Mouse (Mus musculus) lung, embryonic 16.5 days (tissue): ENCODE results near the gene Celf6. TPM values are rescaled to one million over a fixed set of nuclear protein-coding genes. Genes with fewer than 3 reads are reported as not detected.
A peak's percentile ranks its signal among the peaks of the same experiment; 100 is the strongest.

Experiments
- ATAC-seq: fragments of 200-750 bp; cut with Nextera tagmentation; 2 replicates; pipeline ENCODE4 v1.8.0; 2017; ENCODE audit warnings: low read depth, mild to moderate bottlenecking, moderate library complexity
- H3K27ac ChIP-seq: fragments of 300-500 bp; sonication (generic); 2 replicates; pipeline ENCODE4 v1.5.1; 2014; ENCODE audit warnings: mild to moderate bottlenecking, control low read depth, low read length
- H3K27me3 ChIP-seq: fragments of 300-500 bp; sonication (generic); 2 replicates; pipeline ENCODE4 v1.6.1; 2014; ENCODE audit warnings: low read depth, low read length, mixed read lengths; ENCODE audit not compliant: control insufficient read depth, insufficient read depth
- H3K36me3 ChIP-seq: fragments of 300-500 bp; sonication (generic); 2 replicates; pipeline ENCODE4 v1.6.1; 2014; ENCODE audit warnings: low read length; ENCODE audit not compliant: control insufficient read depth, insufficient read depth
- H3K4me1 ChIP-seq: fragments of 300-500 bp; sonication (generic); replicated peaks from 2 replicates; pipeline ENCODE4 v1.6.1; 2014; ENCODE audit warnings: low read length, mixed read lengths; ENCODE audit not compliant: control insufficient read depth, insufficient read depth
- H3K4me2 ChIP-seq: fragments of 300-500 bp; sonication (generic); 2 replicates; pipeline ENCODE4 v1.6.1; 2014; ENCODE audit warnings: low read depth, low read length, control low read depth
- H3K4me3 ChIP-seq: fragments of 300-500 bp; sonication (generic); 2 replicates; pipeline ENCODE4 v1.5.1; 2014; ENCODE audit warnings: mild to moderate bottlenecking, low read length, control low read depth
- H3K9ac ChIP-seq: fragments of 300-500 bp; sonication (generic); 2 replicates; pipeline ENCODE4 v1.6.1; 2014; ENCODE audit warnings: low read length, control low read depth
- H3K9me3 ChIP-seq: fragments of 300-500 bp; sonication (generic); 2 replicates; pipeline ENCODE4 v1.6.1; 2016; ENCODE audit warnings: low read length; ENCODE audit not compliant: control insufficient read depth
- WGBS: fragments of 180-500 bp; shearing (Covaris S2); extraction: QIAGEN DNeasy Blood & Tissue Kit; methylation state at CpG from one replicate; pipeline ENCODE4 v1.1.7; 2014; 5-methylcytosine and 5-hydroxymethylcytosine counted together
- polyA plus RNA-seq: library from polyadenylated mRNA; unstranded; fragments of >200 nt; fragmentation: Nextera tagmentation; extraction: Ambion mirVana; gene quantifications from 2 replicates; pipeline ENCODE4 v1.2.1, GENCODE M21; 2015

Celf6 gene
- polyA plus RNA-seq, 1 experiment from 2014 or later = 0.43 TPM

- H3K9ac ChIP-seq = no peak overlapping the region
- 76% methylated on average over 5 of the region's 5 CpGs for WGBS
- no peak overlapping the region for H3K4me3 ChIP-seq
- no peak overlapping the region for H3K27ac ChIP-seq
- H3K9me3 ChIP-seq = no peaks in the 10 kb centered on the region
- no peak for ATAC-seq
- H3K36me3 ChIP-seq = no peaks in the 10 kb centered on the region
- no peaks in the 10 kb centered on the region for H3K27me3 ChIP-seq
- H3K4me1 ChIP-seq = peaks cover 17% of the 10 kb centered on the region
- H3K4me2 ChIP-seq = no peak overlapping the region
These were observed 33.0 kb upstream of the Celf6 start for GRCm38 (mm10) chr9:59544739-59545138.

GRCm38 (mm10) chr9:59547869-59548268, 29.8 kb upstream of the Celf6 start:
- Histone ChIP-seq H3K9ac (no peak overlapping the region), H3K4me2 (no peak overlapping the region), H3K4me1 (no peaks in the 10 kb centered on the region), H3K4me3 (no peak overlapping the region), H3K9me3 (no peaks in the 10 kb centered on the region), H3K36me3 (no peaks in the 10 kb centered on the region), H3K27ac (no peak overlapping the region), H3K27me3 (no peaks in the 10 kb centered on the region)
- WGBS = 78% methylated on average over 1 of the region's 1 CpGs
- no peak for ATAC-seq

DNA sequence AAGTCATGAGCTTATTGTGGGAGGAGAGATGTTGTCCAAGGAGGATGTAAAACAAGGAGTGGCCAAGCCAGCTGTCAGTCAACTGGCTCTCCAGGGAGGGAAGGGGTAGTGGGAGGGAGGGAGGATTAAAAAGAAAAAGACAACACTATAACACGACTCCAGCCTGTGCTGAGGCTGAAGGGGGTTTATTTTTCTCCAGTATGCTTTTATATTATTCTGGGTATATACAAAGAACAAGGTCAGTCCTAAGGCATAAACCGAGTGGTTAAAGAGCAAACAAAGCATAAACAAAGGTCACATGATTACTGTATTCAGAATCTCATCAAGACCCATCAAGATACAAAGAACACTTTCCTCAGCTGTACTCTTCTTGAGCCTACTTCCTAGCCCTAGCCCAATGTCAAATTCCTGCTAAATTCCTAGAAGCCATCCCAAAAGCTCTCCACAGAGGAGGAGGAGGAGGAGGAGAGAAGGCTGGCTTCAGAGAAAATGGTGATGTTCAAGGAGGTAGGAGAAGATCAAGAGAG, 28.7 kb upstream of the Celf6 start:
- H3K27me3 ChIP-seq = no peaks in the 10 kb centered on the region
- H3K4me1 ChIP-seq = no peaks in the 10 kb centered on the region
- H3K36me3 ChIP-seq = no peaks in the 10 kb centered on the region
- no peak overlapping the region for H3K27ac ChIP-seq
- 70% methylated on average over 2 of the region's 2 CpGs for WGBS
- H3K4me3 ChIP-seq = no peak overlapping the region
- H3K4me2 ChIP-seq = no peak overlapping the region
- no peaks in the 10 kb centered on the region for H3K9me3 ChIP-seq
- ATAC-seq = no peak
- H3K9ac ChIP-seq = no peak overlapping the region

DNA sequence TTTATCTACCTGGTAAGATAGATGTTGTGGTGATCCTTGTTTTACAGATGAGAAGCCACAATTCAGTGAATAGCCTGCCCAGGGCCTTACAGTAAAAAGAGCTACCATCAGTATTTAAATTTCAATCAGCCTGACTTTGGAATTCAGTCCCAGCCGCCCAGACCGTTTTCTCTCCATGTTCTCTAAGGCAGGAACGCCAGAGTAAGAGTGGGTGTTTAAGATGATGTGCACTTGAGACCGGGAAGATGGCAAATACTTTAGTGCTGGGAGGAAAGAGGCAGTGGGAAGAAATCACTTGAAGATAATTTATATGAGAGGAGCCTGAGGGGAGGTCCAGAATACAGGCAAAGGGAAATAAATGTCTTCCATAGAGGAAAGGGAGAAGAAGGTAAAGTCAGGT, 27.6 kb upstream of the Celf6 start:
- no peaks in the 10 kb centered on the region for H3K27me3 ChIP-seq
- H3K9me3 ChIP-seq = no peaks in the 10 kb centered on the region
- H3K4me1 ChIP-seq = no peaks in the 10 kb centered on the region
- H3K4me3 ChIP-seq = no peak overlapping the region
- WGBS = 68% methylated on average over 4 of the region's 4 CpGs
- no peaks in the 10 kb centered on the region for H3K36me3 ChIP-seq
- no peak overlapping the region for H3K4me2 ChIP-seq
- no peak for ATAC-seq
- H3K9ac ChIP-seq = no peak overlapping the region
- no peak overlapping the region for H3K27ac ChIP-seq

DNA sequence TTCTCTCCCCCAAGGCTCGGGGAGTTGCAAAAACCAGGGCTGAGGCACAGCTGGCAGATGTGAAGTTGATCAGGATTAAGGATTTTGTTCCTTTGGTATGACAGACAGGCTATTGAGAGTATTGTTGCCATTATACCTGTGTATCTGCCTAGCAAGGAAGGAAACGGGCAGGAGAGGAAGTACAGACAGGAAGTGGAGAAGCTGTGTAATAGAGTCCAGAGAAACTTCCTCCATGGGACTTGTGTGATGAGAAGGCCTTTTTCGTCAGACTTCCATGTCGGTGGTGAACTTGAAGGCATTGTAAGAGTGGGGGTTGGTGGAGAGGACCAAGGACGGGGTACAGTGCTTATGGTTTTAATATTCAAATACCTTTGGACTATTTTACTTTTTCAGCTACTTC, 26.7 kb upstream of the Celf6 start:
- H3K4me3 ChIP-seq = no peak overlapping the region
- H3K27ac ChIP-seq = no peak overlapping the region
- H3K4me2 ChIP-seq = no peak overlapping the region
- H3K27me3 ChIP-seq = no peaks in the 10 kb centered on the region
- no peaks in the 10 kb centered on the region for H3K9me3 ChIP-seq
- WGBS = 66% methylated on average over 5 of the region's 5 CpGs
- H3K4me1 ChIP-seq = no peaks in the 10 kb centered on the region
- H3K36me3 ChIP-seq = no peaks in the 10 kb centered on the region
- ATAC-seq = no peak
- H3K9ac ChIP-seq = no peak overlapping the region

DNA sequence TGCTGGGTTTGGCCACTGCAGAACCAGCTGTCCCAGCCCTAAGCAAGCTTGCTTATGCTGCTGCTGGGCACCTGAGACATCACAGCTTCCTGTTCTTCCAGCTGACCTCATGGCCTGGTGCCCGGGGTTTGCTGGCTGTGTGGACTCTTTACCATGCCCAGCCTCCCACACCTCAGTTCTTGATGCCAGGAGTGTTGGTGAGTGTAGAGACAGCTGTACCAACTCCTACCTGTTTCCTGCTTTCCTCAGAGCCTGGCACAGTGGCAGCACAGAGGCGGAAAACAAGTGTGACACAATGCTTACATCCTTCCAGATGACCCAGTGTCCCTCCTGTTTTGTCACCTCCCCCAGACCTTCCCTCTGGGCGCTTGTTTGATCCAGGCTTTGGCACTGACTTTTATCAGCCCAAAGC, 26.1 kb upstream of the Celf6 start:
- no peaks in the 10 kb centered on the region for H3K9me3 ChIP-seq
- ATAC-seq = 0 out of 2 replicates have a peak, but pooled peaks have one; percentile 12
- no peak overlapping the region for H3K4me3 ChIP-seq
- no peaks in the 10 kb centered on the region for H3K36me3 ChIP-seq
- H3K27me3 ChIP-seq = no peaks in the 10 kb centered on the region
- 56% methylated on average over 3 of the region's 3 CpGs for WGBS
- H3K4me2 ChIP-seq = no peak overlapping the region
- peak overlapping the region; percentile 5 for H3K27ac ChIP-seq
- no peak overlapping the region for H3K9ac ChIP-seq
- no peaks in the 10 kb centered on the region for H3K4me1 ChIP-seq

DNA sequence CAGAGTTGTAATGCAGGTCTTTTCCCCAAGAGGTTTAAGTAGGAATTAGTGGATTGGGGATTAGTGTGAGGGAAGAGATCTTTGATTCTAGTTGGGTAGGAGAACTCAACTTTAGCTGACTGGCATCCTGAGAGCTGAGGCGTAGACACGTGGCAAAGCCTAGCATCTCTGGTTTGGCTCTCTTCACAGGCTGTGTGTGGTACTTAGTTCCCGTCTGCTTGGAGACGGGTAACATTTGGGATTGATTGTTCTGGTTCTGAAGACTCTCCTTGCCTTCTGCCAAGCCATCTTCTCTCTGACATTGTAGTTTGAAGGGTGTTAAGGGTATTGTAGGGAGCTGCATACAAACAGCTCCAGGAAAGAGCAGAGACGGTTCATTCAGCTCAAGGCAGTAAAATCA, 25.1 kb upstream of the Celf6 start:
- Histone ChIP-seq H3K9ac (no peak overlapping the region), H3K4me3 (no peak overlapping the region), H3K9me3 (no peaks in the 10 kb centered on the region), H3K4me1 (no peaks in the 10 kb centered on the region), H3K36me3 (no peaks in the 10 kb centered on the region), H3K27me3 (no peaks in the 10 kb centered on the region), H3K27ac (no peak overlapping the region), H3K4me2 (no peak overlapping the region)
- no peak for ATAC-seq
- WGBS = 83% methylated on average over 5 of the region's 5 CpGs

- H3K4me3 ChIP-seq = no peak overlapping the region
- no peak overlapping the region for H3K4me2 ChIP-seq
- H3K9ac ChIP-seq = no peak overlapping the region
- WGBS = 60% methylated on average over 4 of the region's 4 CpGs
- ATAC-seq = no peak
- no peaks in the 10 kb centered on the region for H3K4me1 ChIP-seq
- H3K36me3 ChIP-seq = peaks cover under 1% of the 10 kb centered on the region
- H3K27ac ChIP-seq = no peak overlapping the region
- H3K27me3 ChIP-seq = no peaks in the 10 kb centered on the region
- no peaks in the 10 kb centered on the region for H3K9me3 ChIP-seq
These were observed 24.0 kb upstream of the Celf6 start for GRCm38 (mm10) chr9:59553719-59554118.

DNA sequence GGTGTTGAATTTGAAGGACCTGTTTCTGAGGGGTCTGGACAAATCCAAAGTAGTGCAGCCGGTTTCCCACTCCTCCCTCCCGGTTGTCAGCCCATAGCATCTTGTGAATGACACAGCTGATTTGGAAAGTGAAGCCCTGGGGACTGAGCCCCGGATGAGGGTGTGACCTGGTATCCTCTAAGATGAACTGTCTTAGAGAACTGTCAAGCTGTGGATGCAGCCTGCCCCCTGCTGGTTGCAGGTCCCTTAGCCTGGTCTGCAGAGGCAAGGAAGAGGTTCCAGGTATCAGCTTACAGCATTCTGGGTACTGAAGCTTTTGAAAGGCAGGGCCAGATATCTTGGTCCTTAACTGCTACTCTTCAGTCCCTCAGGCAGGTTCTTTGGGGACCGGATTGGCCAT, 12.1 kb upstream of the Celf6 start:
- peak; percentile 45; the same call in 1 of the 2 replicates for ATAC-seq
- no peaks in the 10 kb centered on the region for H3K4me1 ChIP-seq
- no peaks in the 10 kb centered on the region for H3K27me3 ChIP-seq
- H3K4me2 ChIP-seq = no peak overlapping the region
- WGBS = 20% methylated on average over 4 of the region's 4 CpGs
- H3K4me3 ChIP-seq = no peak overlapping the region
- no peak overlapping the region for H3K9ac ChIP-seq
- no peak overlapping the region for H3K27ac ChIP-seq
- H3K9me3 ChIP-seq = no peaks in the 10 kb centered on the region
- H3K36me3 ChIP-seq = peaks cover 12% of the 10 kb centered on the region

GRCm38 (mm10) chr9:59567111-59567510, 10.6 kb upstream of the Celf6 start:
- peak; percentile 76 for ATAC-seq
- H3K27ac ChIP-seq = no peak overlapping the region
- H3K4me2 ChIP-seq = no peak overlapping the region
- H3K4me1 ChIP-seq = no peaks in the 10 kb centered on the region
- no peaks in the 10 kb centered on the region for H3K9me3 ChIP-seq
- no peak overlapping the region for H3K4me3 ChIP-seq
- H3K9ac ChIP-seq = no peak overlapping the region
- H3K27me3 ChIP-seq = no peaks in the 10 kb centered on the region
- H3K36me3 ChIP-seq = peaks cover 9% of the 10 kb centered on the region
- 19% methylated on average over 6 of the region's 6 CpGs for WGBS
